13 mouse cellular contexts compared by ENCODE assay signal in genomic region chr13:10019252-10019651, GRCm38 (mm10).
"Had no signal": no experiment of that assay in that cellular context is flagged by ENCODE, and none has a peak within 500 bp of the region (broad histone marks: within the 10 kb centered on the region; RNA-seq: fewer than 3 reads in every experiment).

No protein-coding gene starts in this region.

- H3K9me3 ChIP-seq: intestine, embryonic 15.5 days; kidney, embryonic 15.5 days; limb, embryonic 15.5 days; liver, embryonic 12.5 days; megakaryocyte, embryonic 14.5 days; midbrain, embryonic 15.5 days; neural tube, embryonic 15.5 days had no signal

- H3K27ac ChIP-seq: intestine, embryonic 15.5 days; kidney, embryonic 15.5 days; left cerebral cortex, adult 2 months; limb, embryonic 15.5 days; liver, embryonic 12.5 days; midbrain, embryonic 15.5 days; neural tube, embryonic 15.5 days; stomach, postnatal 0 days had no signal

- H3K9ac ChIP-seq: intestine, embryonic 15.5 days; kidney, embryonic 15.5 days; limb, embryonic 15.5 days; liver, embryonic 12.5 days; midbrain, embryonic 15.5 days; neural tube, embryonic 15.5 days had no signal

- H3K4me3 ChIP-seq: intestine, embryonic 15.5 days; kidney, embryonic 15.5 days; left cerebral cortex, adult 2 months; limb, embryonic 15.5 days; liver, embryonic 12.5 days; megakaryocyte, embryonic 14.5 days; midbrain, embryonic 15.5 days; neural tube, embryonic 15.5 days had no signal

- H3K36me3 ChIP-seq: intestine, embryonic 15.5 days; kidney, embryonic 15.5 days; limb, embryonic 15.5 days; liver, embryonic 12.5 days; midbrain, embryonic 15.5 days; neural tube, embryonic 15.5 days had no signal

- H3K4me2 ChIP-seq: intestine, embryonic 15.5 days; kidney, embryonic 15.5 days; limb, embryonic 15.5 days; liver, embryonic 12.5 days; midbrain, embryonic 11.5 days; midbrain, embryonic 15.5 days; neural tube, embryonic 15.5 days had no signal

- ATAC-seq: intestine, embryonic 15.5 days; liver, embryonic 12.5 days; midbrain, embryonic 15.5 days had no signal

- H3K27me3 ChIP-seq: intestine, embryonic 15.5 days; kidney, embryonic 15.5 days; limb, embryonic 15.5 days; liver, embryonic 12.5 days; midbrain, embryonic 15.5 days; neural tube, embryonic 15.5 days had no signal

- H3K4me1 ChIP-seq: intestine, embryonic 15.5 days; kidney, embryonic 15.5 days; limb, embryonic 15.5 days; liver, embryonic 12.5 days; midbrain, embryonic 15.5 days; neural tube, embryonic 15.5 days had no signal

- DNase-seq: kidney, adult 18-20 months; kidney, postnatal 14 days; thymus, postnatal 4 days had no signal
